Mouse (Mus musculus) erythroblast, embryonic 14.5 days (primary cell): ENCODE measurements around the gene Rbfox1.

ENCODE experiments used
- GATA1 ChIP-seq: IDR thresholded peaks from 2 replicates; pipeline ENCODE4 v1.6.1; 2012; ENCODE audit warnings: low read length, inconsistent platforms, mixed read lengths
- TAL1 ChIP-seq: IDR thresholded peaks from 3 replicates; pipeline ENCODE4 v1.6.1; 2012; ENCODE audit warnings: low read length, inconsistent platforms, mixed read lengths

GRCm38 (mm10) chr16:6309940-6310339 is 424.8 kb downstream of the Rbfox1 start:
- TF ChIP-seq TAL1 (no peak), GATA1 (no peak)
